Mouse (Mus musculus): ENCODE data around the gene Adat2. TPM values are rescaled to one million over a fixed set of nuclear protein-coding genes. Genes with fewer than 3 reads are reported as not detected.

Gene Adat2
- polyA plus RNA-seq, 1 experiment from 2014 or later: 4.9 TPM

DNA sequence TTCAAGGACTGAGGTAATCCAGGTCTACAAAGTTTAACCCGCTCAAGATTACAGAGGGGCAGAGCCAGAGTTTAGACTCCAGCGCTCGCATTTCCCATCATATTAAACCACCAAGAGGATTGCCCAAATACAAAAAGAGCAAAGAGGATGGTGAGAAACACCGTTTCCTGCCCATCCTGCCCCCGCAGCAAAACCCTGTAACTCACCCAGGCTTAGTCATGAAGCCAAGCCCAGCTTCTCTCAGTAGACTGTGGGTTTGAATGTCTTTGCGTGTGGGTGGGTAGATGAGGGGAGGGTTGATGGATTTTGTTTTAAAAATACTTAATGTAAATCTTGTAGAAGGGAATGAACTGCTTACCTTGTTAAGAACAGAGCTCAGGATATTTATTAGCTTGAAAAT is 19.7 kb downstream of the Adat2 start:
- H3K9ac ChIP-seq (ENCODE audit: low read length): no peak overlapping the region
- no peaks in the 10 kb centered on the region for H3K27me3 ChIP-seq (ENCODE audit: control insufficient read depth, insufficient read depth, low read length)
- no peak for ATAC-seq (ENCODE audit: insufficient number of reproducible peaks, low FRiP score, low TSS enrichment, low read depth)
- DNase-seq (ENCODE audit: low spot score): no peak
- H3K36me3 ChIP-seq (ENCODE audit: control insufficient read depth, insufficient read depth, low read length): no peaks in the 10 kb centered on the region
- no peak overlapping the region for H3K27ac ChIP-seq (replicated peaks; ENCODE audit: low read depth, low read length)
- no peaks in the 10 kb centered on the region for H3K4me1 ChIP-seq (ENCODE audit: control insufficient read depth, insufficient read depth, low read length)
- 74% methylated on average over 6 of the region's 6 CpGs for WGBS
- no peaks in the 10 kb centered on the region for H3K9me3 ChIP-seq (ENCODE audit: control insufficient read depth, low read length)
- no peak overlapping the region for H3K4me2 ChIP-seq (ENCODE audit: low read depth, severe bottlenecking)
- no peak overlapping the region for H3K4me3 ChIP-seq (ENCODE audit: low read depth, low read length)

DNA sequence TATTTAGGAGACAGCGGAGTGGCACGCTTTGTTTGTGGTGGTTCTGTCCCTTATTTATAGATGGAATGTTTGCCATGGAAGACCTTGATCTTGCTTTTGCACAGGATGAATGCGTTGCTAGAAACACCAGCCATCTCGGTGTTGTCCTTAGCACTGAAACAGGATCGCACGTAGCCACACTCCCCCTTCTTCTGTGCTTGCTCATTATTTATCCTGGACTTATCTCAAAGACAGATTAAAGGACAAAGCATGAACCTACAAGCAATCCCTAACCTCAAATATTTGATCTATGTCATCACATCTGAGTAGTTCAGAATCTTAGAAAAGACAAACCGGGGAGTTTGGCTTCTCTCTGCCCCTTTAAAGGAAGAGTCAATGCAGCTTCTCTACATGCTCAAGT is 24.4 kb downstream of the Adat2 start:
- DNase-seq (ENCODE audit: low spot score): no peak
- no peak overlapping the region for H3K9ac ChIP-seq (ENCODE audit: low read length)

DNA sequence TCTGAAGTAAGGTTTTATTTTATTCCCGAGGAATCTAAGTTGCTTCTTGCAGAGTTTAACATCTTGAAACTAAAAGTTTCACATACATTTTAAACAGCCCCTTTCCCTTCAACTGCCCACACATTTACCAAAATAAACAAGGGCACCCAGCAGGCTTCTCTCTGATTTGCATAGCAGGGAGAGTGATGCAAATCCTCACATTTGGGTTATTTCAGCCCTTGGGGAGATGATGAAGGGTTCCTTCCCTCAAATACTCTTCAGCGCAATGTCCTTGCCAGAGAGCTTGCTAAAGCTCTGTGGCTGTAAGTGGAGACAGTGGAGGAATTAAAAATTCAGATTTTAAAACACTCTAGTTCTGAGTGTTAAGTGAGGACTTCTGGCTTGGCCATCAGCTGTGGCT is 35.2 kb downstream of the Adat2 start:
- DNase-seq (ENCODE audit: low spot score) (no peak), ATAC-seq (ENCODE audit: insufficient number of reproducible peaks, low FRiP score, low TSS enrichment, low read depth) (no peak)
- Histone ChIP-seq H3K27ac (replicated peaks; ENCODE audit: low read depth, low read length) (no peak overlapping the region), H3K9me3 (ENCODE audit: control insufficient read depth, low read length) (no peaks in the 10 kb centered on the region), H3K4me3 (ENCODE audit: low read depth, low read length) (no peak overlapping the region), H3K4me1 (ENCODE audit: control insufficient read depth, insufficient read depth, low read length) (no peaks in the 10 kb centered on the region), H3K4me2 (ENCODE audit: low read depth, severe bottlenecking) (no peak overlapping the region), H3K9ac (ENCODE audit: low read length) (no peak overlapping the region), H3K27me3 (ENCODE audit: control insufficient read depth, insufficient read depth, low read length) (no peaks in the 10 kb centered on the region), H3K36me3 (ENCODE audit: control insufficient read depth, insufficient read depth, low read length) (no peaks in the 10 kb centered on the region)
- 69% methylated on average over 2 of the region's 2 CpGs for WGBS

More for the DNA sequence above, 24.4 kb downstream of the Adat2 start:
- WGBS: 93% methylated on average over 7 of the region's 7 CpGs
- Histone ChIP-seq H3K4me3 (ENCODE audit: low read depth, low read length) (no peak overlapping the region), H3K27me3 (ENCODE audit: control insufficient read depth, insufficient read depth, low read length) (no peaks in the 10 kb centered on the region), H3K4me2 (ENCODE audit: low read depth, severe bottlenecking) (no peak overlapping the region), H3K9me3 (ENCODE audit: control insufficient read depth, low read length) (no peaks in the 10 kb centered on the region), H3K4me1 (ENCODE audit: control insufficient read depth, insufficient read depth, low read length) (no peaks in the 10 kb centered on the region), H3K36me3 (ENCODE audit: control insufficient read depth, insufficient read depth, low read length) (no peaks in the 10 kb centered on the region), H3K27ac (replicated peaks; ENCODE audit: low read depth, low read length) (no peak overlapping the region)
- no peak for ATAC-seq (ENCODE audit: insufficient number of reproducible peaks, low FRiP score, low TSS enrichment, low read depth)

DNA sequence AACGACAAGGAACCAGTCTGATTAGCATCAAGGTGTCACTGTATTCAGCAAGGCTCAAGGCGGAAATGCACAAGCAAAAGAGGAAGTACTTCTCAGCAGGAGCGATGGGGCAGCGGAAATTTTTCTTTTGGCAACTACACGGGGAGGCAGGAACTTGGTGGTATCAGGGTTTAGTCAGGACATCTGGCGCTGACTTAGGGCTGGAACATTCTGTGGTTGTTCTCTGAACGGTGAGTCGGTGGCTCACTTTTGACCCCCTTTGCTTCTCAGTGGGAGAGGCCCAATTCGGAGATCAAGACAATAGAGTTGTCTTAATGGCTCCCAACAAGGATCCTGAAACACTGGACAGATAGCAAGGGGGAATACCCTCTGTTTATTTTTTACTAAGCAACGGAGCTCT is 39.5 kb downstream of the Adat2 start:
- H3K27ac ChIP-seq (replicated peaks; ENCODE audit: low read depth, low read length): no peak overlapping the region
- no peaks in the 10 kb centered on the region for H3K27me3 ChIP-seq (ENCODE audit: control insufficient read depth, insufficient read depth, low read length)
- no peaks in the 10 kb centered on the region for H3K4me1 ChIP-seq (ENCODE audit: control insufficient read depth, insufficient read depth, low read length)
- no peaks in the 10 kb centered on the region for H3K36me3 ChIP-seq (ENCODE audit: control insufficient read depth, insufficient read depth, low read length)
- H3K9me3 ChIP-seq (ENCODE audit: control insufficient read depth, low read length): no peaks in the 10 kb centered on the region
- no peak overlapping the region for H3K4me3 ChIP-seq (ENCODE audit: low read depth, low read length)
- no peak for ATAC-seq (ENCODE audit: insufficient number of reproducible peaks, low FRiP score, low TSS enrichment, low read depth)
- H3K4me2 ChIP-seq (ENCODE audit: low read depth, severe bottlenecking): no peak overlapping the region
- no peak for DNase-seq (ENCODE audit: low spot score)
- no peak overlapping the region for H3K9ac ChIP-seq (ENCODE audit: low read length)
- 94% methylated on average over 10 of the region's 10 CpGs for WGBS

DNA sequence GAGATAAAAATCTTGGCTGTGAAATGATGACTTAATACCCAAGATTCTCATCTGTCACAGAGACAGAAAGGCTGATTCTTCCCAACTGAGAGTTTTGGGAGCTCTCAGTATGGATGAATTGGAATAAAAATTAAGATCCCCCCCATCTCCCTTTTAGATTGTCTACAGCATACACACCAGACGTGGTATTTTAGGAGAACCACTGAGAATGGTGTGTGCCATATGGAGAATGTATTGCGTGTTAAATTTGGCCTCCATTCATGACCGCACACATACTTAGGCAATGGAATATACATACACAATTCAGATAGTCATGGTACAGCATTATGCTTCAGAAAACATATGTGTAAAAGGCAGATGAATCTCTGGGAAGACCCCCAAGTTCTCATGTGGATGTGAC is 40.8 kb downstream of the Adat2 start:
- Histone ChIP-seq H3K27me3 (ENCODE audit: control insufficient read depth, insufficient read depth, low read length) (no peaks in the 10 kb centered on the region), H3K4me3 (ENCODE audit: low read depth, low read length) (no peak overlapping the region), H3K4me2 (ENCODE audit: low read depth, severe bottlenecking) (no peak overlapping the region), H3K9me3 (ENCODE audit: control insufficient read depth, low read length) (no peaks in the 10 kb centered on the region), H3K27ac (replicated peaks; ENCODE audit: low read depth, low read length) (no peak overlapping the region), H3K9ac (ENCODE audit: low read length) (no peak overlapping the region), H3K4me1 (ENCODE audit: control insufficient read depth, insufficient read depth, low read length) (no peaks in the 10 kb centered on the region), H3K36me3 (ENCODE audit: control insufficient read depth, insufficient read depth, low read length) (no peaks in the 10 kb centered on the region)
- ATAC-seq (ENCODE audit: insufficient number of reproducible peaks, low FRiP score, low TSS enrichment, low read depth) (no peak), DNase-seq (ENCODE audit: low spot score) (no peak)
- 87% methylated on average over 3 of the region's 3 CpGs for WGBS

DNA sequence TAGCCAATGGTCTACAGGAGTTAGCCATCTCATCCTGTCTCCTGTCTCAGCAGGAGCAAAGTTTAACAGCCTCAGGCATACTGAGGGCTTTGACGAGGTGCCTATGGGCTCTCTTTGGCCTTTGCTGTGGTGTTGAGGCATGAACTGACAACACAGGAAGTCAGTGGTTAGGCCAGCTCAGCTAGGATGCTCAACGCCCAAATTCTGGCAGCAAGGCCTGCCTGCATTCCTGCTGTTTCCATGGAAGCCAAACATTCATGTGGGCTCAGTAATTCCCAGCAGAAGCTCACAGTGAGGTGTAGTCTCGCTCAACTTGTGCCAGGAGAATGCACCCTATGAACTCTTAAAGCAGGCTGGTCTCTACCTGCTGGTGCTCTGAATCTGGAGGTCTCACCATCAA is 43.4 kb downstream of the Adat2 start:
- H3K27ac ChIP-seq (replicated peaks; ENCODE audit: low read depth, low read length): no peak overlapping the region
- H3K4me2 ChIP-seq (ENCODE audit: low read depth, severe bottlenecking): no peak overlapping the region
- H3K4me1 ChIP-seq (ENCODE audit: control insufficient read depth, insufficient read depth, low read length): no peaks in the 10 kb centered on the region
- ATAC-seq (ENCODE audit: insufficient number of reproducible peaks, low FRiP score, low TSS enrichment, low read depth) (no peak), DNase-seq (ENCODE audit: low spot score) (no peak)
- no peak overlapping the region for H3K9ac ChIP-seq (ENCODE audit: low read length)
- H3K36me3 ChIP-seq (ENCODE audit: control insufficient read depth, insufficient read depth, low read length): no peaks in the 10 kb centered on the region
- no peak overlapping the region for H3K4me3 ChIP-seq (ENCODE audit: low read depth, low read length)
- H3K27me3 ChIP-seq (ENCODE audit: control insufficient read depth, insufficient read depth, low read length): no peaks in the 10 kb centered on the region
- no peaks in the 10 kb centered on the region for H3K9me3 ChIP-seq (ENCODE audit: control insufficient read depth, low read length)
- WGBS: 59% methylated on average over 3 of the region's 3 CpGs

DNA sequence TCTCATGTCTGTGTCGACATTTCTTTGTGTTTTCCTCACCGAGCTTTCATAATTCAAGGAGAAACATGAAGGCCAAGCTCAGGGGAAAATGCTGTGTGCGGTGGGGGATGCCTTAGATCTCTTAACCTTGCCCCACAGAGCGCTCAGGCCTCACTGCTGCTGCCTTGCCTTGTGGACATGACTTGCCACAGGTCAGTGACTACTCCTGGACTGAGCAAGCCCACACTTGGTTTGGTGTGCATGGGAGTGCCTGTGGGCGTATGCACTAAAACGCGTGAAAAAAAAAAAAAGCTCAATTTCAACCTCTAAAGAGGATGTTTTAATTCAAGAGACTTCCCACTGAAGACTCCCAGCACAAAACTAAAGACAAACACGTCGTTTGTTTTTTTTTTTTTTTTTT is 44.2 kb downstream of the Adat2 start:
- DNase-seq (ENCODE audit: low spot score) (no peak), ATAC-seq (ENCODE audit: insufficient number of reproducible peaks, low FRiP score, low TSS enrichment, low read depth) (no peak)
- Histone ChIP-seq H3K4me2 (ENCODE audit: low read depth, severe bottlenecking) (no peak overlapping the region), H3K27ac (replicated peaks; ENCODE audit: low read depth, low read length) (no peak overlapping the region), H3K4me3 (ENCODE audit: low read depth, low read length) (no peak overlapping the region), H3K4me1 (ENCODE audit: control insufficient read depth, insufficient read depth, low read length) (no peaks in the 10 kb centered on the region), H3K9me3 (ENCODE audit: control insufficient read depth, low read length) (no peaks in the 10 kb centered on the region), H3K27me3 (ENCODE audit: control insufficient read depth, insufficient read depth, low read length) (no peaks in the 10 kb centered on the region), H3K36me3 (ENCODE audit: control insufficient read depth, insufficient read depth, low read length) (no peaks in the 10 kb centered on the region), H3K9ac (ENCODE audit: low read length) (no peak overlapping the region)
- 84% methylated on average over 9 of the region's 9 CpGs for WGBS

DNA sequence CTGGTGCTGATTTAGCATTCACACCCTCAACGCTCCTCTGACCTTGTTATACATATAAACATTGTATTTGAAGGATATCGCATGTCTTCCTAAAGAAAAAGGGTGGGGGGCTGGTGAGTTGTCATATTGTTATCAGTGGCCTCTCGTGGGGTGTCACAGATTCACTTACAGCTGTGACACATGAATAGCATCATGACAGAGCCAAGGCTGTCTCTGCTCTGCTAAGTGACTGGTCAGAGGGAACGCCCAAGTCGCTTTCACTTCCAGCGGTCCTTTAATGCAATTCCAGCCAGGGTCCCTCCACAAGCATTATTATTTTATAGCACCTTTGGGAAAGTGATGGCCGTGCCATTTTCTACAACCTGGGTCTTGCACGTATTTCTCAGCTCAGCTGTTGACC is 44.8 kb downstream of the Adat2 start:
- Histone ChIP-seq H3K9me3 (ENCODE audit: control insufficient read depth, low read length) (no peaks in the 10 kb centered on the region), H3K27me3 (ENCODE audit: control insufficient read depth, insufficient read depth, low read length) (no peaks in the 10 kb centered on the region), H3K4me3 (ENCODE audit: low read depth, low read length) (no peak overlapping the region), H3K4me2 (ENCODE audit: low read depth, severe bottlenecking) (no peak overlapping the region), H3K9ac (ENCODE audit: low read length) (no peak overlapping the region), H3K4me1 (ENCODE audit: control insufficient read depth, insufficient read depth, low read length) (no peaks in the 10 kb centered on the region), H3K27ac (replicated peaks; ENCODE audit: low read depth, low read length) (no peak overlapping the region), H3K36me3 (ENCODE audit: control insufficient read depth, insufficient read depth, low read length) (no peaks in the 10 kb centered on the region)
- ATAC-seq (ENCODE audit: insufficient number of reproducible peaks, low FRiP score, low TSS enrichment, low read depth) (no peak), DNase-seq (ENCODE audit: low spot score) (no peak)
- WGBS: 77% methylated on average over 8 of the region's 8 CpGs

DNA sequence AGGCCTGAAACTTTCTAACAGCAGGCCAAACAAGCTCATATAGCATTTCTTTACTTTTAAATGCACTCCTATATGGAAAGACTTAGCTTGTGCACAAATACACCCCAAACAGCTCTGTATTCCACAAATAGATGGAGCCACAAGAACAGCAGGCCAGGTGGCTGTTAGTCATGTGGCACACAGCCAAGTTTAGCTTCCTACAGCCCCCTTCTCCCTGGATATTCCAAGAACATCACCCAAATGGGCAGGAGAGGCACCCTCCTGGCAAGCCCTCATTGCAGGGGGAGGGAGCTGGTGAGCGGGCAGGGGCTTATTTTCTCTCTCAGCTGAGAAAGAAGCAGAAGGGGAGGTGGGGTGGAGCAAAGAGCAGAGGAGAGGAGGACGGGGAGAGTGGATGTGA is 48.2 kb downstream of the Adat2 start:
- Histone ChIP-seq H3K4me1 (ENCODE audit: control insufficient read depth, insufficient read depth, low read length) (no peaks in the 10 kb centered on the region), H3K9me3 (ENCODE audit: control insufficient read depth, low read length) (no peaks in the 10 kb centered on the region), H3K4me2 (ENCODE audit: low read depth, severe bottlenecking) (no peak overlapping the region), H3K4me3 (ENCODE audit: low read depth, low read length) (no peak overlapping the region), H3K9ac (ENCODE audit: low read length) (no peak overlapping the region), H3K36me3 (ENCODE audit: control insufficient read depth, insufficient read depth, low read length) (no peaks in the 10 kb centered on the region), H3K27me3 (ENCODE audit: control insufficient read depth, insufficient read depth, low read length) (no peaks in the 10 kb centered on the region), H3K27ac (replicated peaks; ENCODE audit: low read depth, low read length) (no peak overlapping the region)
- DNase-seq (ENCODE audit: low spot score): no peak
- WGBS: 55% methylated on average over 2 of the region's 2 CpGs
- no peak for ATAC-seq (ENCODE audit: insufficient number of reproducible peaks, low FRiP score, low TSS enrichment, low read depth)

Data from limb, embryonic 11.5 days (tissue).